Mouse (Mus musculus) kidney, postnatal 4 days (tissue): ENCODE data around the gene Dnttip2.
"Not testable (repeated sequence)": the region's sequence is repeated elsewhere in the genome, so short reads cannot be mapped to it uniquely, and the experiment has no call there.

Experiments used
- DNase-seq, 2 experiments: peaks; one replicate each; pipeline ENCODE4 v3.0.0; 2021; ENCODE audit warnings: mixed read lengths in 2 of 2

Dnttip2 gene

DNA sequence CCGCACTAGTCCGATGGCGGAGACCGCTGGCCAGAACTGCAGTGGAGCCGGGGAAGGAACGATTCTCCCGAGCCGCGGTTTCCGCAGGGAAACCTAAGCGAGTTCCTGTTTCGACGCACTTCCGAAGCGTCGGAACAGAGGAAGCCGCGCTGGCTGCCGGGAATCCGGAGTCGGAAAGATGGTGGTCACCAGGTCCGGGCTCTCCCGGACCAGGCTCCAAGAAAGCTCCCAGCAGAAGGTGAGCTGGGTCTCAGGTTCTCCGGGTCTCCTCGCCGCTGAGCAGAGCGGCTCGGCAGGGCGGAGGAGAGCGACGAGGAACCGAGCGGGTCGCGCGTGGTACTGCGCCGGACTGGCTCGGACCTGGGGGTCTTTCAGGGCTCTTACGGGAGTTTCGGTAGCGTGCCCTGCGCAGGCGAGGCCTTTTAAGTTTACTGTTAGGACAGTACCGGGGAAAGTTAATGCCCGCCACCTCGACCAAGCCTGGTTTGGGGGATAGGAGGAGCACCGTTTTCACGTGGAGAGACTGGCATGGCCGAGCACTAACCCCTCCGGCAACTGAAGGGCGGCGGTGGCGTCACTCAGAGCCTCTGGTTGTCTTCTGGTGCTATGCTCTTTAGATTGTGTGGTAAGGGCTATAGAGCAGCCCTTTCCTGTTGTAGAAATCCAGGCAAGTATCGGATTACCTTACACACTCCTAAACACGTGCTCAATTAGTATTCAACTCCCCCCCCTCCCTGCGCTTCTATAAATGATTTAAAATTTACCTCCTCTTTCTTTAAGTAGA lies at the start of gene Dnttip2:
TSS of gene Dnttip2 (plus strand) at position 148 of the 784 bp plus-strand sequence.
- peak; percentile 94 to 96 for DNase-seq

DNA sequence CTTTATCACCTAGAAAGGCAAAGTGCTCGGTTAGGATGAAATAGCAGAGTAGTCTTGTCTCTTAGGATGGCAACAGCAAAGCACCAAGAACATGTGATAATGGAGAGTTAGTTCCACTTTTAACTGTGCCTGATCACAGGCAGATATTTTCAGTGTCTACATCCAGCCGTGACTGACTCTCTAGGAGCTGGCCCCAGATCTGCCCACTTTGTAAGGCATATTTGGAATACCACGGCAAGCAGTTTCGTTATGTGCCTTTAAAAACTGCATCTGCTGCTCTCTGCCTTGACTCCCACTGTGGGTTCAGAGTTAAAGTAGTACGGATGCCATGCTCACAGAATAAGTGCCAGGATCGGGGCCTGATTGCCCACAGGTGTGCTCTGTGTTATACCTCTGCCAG lies 47.2 kb upstream of the Dnttip2 start:
- DNase-seq = not testable (repeated sequence)

DNA sequence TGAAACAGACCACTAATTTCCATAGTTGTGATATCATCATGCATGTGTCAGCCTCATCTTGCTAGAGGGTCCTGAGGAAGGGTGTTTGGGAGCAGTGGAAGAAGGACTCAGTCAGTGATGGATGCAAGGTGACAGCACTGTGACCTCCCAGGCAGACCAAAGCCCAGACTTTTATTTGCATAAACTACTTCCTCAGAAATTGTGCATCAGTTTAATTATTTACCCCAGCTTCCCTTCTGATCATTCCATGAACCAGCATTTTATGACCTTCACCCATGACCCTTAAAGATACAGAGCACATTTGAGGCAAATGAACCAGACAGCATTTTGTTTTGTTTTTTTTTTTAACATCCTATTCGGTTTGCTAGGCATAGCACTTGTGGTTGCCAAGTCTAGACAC lies 38.4 kb upstream of the Dnttip2 start:
- no peak for DNase-seq

DNA sequence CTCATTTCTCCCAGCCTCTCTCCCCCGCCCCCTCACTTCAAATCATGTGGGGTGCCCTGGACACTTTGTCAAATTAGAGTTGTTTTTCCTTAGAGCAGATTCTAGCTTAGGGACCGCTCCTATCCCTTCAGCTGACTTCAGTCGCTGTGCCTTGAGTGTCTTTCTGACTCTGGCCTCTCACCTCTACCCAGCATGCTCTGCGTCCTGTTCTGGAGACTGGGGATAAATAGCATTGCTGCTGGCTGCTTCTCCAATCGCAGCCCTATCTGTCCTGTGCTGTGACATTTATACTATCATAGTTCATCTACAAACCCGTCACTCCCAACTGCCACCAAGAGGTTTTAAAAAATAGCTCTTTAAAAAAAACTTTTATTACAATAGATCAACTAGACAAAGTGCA lies 31.3 kb upstream of the Dnttip2 start:
- DNase-seq = peak in 1 of 2 experiments; percentile 18

DNA sequence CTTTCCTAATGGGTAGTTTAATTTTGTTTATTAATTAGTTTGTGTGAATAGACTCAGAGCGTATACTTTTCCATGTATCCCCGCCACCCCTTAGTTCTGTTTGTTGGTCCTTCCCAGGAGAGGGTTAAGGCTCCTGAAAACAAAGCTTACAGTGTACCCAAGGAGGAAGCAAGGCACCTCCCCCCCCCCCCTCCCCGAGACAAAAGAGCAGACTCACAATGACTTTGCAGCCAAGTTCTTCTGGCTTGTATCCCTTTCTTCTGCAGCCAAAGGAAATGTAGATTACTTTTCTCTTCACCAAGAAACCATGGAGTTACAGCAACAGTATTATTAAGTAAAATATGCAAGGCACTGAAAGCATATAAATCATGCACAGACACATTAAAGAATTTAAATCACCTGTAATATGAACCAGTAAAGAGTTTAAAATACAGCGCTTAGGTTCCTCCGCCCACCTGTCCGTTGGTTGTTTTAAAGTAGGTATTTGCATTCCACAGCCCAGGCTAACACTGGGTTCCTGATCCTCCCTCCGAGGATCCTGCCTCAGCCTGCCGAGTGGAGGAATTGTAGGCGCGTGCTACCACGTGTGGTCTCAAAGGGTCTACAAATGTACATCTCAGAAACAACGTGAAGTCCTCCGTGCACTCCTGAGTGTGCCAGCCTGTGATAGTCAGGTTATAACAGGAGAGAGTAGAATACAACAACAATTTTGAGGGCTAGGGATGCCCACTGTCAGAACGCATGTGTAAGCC lies 30.6 kb upstream of the Dnttip2 start:
- no peak for DNase-seq

DNA sequence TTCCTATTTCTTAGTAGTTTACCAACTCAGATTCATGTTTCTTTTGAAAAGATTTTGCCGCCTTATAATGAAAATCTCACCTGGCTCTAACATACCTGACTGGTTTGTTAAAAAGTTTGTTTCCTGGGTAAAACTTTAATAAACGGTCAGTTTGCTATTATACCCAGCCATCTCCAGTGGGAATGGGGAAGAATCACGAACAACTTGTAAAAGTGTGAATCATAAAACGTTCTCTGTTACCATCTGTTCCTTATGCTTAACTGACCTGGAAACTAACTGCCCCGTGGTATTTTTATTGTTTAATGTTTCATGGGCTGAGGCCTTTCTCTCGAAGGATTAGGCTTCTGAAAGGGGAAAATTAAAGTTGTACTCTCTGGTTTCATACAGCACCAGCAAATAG lies 29.4 kb upstream of the Dnttip2 start:
- DNase-seq = no peak

DNA sequence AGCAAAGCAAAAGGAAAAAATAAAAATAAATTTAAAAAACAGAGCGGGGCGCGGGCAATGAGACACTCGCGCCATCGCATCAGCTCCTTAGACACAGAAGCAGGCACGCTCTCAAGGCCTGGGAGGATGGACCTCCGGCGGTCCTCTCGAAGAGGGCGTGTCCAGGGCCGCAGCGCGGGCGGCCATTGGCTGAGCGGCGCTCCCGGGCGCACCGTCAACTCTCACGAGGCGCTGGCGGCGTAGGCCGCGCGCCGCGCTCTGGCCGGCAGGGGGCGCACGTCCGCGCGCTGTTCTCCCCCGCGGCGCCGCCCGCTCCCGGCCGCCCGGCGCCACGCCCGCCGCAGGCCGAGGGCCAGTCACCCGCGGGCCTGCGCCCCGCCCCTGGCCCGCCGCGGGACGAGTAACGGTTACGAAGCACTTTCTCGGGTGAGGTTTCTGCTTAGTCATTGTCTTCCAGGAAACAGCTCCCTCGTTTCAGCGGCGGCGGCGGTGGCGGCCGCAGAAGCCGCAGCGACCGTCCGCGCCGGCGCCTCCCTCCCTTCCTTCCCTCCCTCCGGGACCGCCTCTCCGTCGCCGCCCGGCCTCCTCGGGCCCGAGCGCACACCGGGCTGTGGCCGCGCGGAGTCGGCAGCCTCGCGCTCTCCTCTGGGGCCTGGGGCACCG lies 28.8 kb upstream of the Dnttip2 start, which contains the start of gene Gclm:
TSS of gene Gclm (plus strand) at position 343 of the 663 bp plus-strand sequence.
- DNase-seq = peak; percentile 92 to 96

DNA sequence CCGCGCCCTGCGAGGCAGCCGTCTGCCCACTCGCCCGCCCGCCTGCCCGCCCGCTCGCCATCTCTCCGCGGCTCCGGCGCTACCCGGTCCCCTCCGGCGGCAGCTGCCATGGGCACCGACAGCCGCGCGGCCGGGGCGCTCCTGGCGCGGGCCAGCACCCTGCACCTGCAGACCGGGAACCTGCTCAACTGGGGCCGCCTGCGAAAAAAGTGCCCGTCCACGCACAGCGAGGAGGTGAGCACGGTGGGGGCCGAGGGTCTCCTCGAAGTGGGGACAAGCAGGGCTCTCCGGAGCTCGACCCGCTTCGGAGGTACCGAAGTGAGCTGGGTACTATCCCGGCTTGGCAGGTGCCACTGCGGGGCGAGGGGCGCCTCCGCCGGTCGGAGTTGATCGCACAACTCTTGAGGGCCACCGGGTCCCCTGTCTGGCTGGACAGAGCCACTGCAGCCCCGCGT lies 28.3 kb upstream of the Dnttip2 start:
- peak; percentile 75 to 86 for DNase-seq

DNA sequence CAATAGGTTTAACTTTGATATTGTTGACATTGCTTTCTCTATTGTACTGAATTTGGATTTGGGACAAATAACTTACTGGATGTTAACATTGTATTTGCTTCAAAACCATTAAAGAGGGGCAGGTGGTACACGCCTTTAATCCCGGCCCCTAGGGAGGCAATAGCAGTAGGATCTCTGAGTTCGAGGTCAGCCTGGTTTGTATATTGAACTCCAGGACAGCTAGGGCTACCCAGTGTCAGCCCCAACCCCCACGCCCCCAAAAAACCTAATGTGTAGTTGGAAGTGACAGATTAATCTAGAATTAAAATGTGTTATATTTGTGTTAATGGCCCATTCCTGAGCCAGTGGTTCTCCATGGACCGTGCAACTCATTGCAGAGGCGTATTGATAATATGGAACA lies 27.8 kb upstream of the Dnttip2 start:
- DNase-seq = no peak

DNA sequence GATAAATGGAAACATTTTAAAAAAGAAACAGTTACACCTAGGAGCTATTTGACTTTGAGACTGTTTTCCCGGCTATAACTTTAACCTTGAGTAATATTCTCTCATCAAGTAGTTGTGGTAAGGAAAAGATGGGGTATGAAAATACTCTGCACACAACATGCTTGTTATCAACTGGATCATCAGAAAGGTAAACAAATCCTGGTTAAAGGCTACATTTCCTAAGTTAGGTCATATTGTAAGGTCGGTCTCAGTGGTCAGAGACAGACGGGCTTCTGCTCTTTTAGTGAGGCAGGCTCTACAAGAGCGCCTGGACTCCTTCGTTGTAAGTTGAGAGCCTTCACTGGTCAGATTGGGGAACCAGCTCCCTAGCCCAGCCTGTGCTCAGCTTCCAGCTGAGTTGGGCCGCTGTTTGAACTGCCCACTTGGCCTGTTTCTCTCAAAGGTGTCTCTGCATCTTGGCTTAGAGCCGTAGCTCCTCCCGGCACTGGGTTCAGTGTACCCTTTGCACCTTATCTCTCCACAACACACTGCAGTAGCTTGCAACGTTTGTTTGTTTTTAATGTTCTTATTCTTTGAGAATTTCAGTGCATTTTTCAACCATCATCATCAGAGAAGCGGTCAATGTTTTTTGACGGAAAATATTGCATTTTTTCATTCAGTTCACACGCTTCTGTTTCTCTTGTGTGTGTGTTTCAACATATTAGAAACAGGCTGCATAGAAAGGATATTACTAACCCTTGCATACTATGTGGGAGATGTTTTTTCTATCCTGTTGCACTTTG lies 27.0 kb upstream of the Dnttip2 start:
- no peak for DNase-seq

DNA sequence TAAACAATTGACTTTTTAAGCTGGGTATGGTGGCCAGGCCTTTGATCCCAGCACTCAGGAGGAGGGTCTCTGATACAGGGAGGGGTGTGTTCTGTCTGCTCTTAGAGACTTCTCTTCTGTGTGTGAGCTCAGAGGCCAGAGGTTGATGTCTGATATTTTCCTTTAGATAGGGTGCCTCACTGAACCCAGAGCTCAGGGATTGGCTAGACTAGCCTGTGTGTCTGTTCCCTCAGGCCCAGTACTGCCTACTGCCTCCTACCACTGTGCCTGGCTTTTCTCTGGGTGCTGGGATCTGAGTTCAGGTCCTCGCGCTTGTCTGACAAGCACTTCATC lies 26.5 kb upstream of the Dnttip2 start:
- DNase-seq = no peak

DNA sequence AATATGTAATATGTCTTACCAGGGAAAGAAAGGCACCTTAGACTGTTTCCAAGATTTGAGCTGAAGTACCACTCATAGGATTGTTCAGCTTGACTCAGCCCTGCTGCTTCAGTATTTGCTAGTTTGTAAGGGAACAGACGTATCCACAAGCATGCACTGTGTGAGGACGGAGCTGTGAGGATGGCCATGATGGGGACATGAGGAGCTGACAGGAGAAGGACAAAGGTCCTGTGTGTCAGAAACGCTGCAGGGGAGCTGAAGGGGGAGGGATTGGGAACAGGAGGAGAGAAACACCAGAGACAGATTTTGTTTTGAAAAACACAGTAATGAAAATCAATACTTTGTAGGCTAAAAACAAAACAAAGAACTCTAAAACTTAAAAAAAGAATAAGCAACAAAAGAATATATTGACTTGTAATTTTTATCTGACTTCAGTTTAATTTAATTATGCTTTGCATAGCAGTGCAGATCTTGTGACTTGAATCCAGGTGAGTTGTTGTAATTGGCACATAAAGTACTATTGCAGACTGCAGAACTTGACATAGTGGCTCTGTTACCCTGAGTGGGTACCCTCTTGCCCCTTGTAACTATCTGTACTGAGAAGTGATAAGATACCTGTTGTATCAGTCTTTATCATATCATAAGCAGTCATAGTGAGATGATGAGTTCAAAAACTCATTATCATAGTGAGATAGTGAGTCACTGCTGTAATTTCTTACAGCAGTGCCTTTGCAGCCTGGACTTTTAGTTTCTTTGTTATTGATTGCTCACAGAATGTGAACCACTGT lies 21.5 kb upstream of the Dnttip2 start:
- no peak for DNase-seq

DNA sequence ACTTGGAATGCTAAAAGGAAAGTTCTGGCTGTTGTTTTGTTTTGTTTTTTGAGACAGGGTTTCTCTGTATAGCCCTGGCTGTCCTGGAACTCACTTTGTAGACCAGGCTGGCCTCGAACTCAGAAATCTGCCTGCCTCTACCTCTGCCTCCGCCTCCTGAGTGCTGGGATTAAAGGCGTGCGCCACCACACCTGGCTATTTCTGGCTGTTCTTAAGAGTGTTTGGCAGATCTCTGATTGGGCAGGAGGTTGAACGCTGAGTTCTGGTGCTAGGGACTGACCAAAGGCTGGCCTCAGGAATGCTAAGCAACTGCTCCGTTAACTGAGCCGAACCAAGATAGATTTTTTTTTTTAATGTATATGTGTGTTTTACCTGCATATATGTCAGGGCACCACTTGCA lies 20.1 kb upstream of the Dnttip2 start:
- DNase-seq = not testable (repeated sequence)

DNA sequence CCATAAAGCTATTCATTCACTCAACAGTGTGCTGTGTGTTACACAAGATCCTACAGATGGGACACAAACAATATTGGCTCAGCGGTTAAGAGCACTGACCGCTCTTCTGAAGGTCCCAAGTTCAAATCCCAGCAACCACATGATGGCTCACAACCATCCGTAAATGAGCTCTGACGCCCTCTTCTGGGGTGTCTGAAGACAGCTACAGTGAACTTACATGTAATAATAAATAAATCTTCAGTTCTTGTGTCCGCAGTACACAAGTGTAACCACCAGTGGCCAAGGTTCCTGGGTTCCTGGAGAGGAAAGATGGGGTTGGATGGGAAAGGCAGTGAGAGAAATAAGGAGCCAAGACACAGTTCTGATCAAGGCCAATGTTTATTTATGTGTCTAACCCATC lies 4.2 kb upstream of the Dnttip2 start:
- DNase-seq = peak in 1 of 2 experiments; percentile 18

DNA sequence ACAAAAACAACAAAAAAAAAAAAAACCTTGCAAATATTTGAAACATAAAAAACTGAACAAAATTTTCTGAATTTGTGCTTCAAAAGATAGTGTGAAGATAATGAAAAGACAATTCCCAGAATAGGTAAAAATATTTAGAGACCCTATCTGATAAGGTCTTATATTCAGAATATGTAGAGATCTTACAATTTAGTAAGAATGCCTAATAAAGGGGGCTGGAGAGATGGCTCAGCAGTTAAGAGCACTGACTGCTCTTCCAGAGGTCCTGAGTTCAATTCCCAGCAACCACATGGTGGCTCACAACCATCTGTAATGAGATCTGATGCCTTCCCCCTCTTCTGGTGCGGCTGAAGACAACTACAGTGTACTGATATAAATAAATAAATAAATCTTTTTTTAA lies 1.6 kb upstream of the Dnttip2 start:
- not testable (repeated sequence) for DNase-seq

DNA sequence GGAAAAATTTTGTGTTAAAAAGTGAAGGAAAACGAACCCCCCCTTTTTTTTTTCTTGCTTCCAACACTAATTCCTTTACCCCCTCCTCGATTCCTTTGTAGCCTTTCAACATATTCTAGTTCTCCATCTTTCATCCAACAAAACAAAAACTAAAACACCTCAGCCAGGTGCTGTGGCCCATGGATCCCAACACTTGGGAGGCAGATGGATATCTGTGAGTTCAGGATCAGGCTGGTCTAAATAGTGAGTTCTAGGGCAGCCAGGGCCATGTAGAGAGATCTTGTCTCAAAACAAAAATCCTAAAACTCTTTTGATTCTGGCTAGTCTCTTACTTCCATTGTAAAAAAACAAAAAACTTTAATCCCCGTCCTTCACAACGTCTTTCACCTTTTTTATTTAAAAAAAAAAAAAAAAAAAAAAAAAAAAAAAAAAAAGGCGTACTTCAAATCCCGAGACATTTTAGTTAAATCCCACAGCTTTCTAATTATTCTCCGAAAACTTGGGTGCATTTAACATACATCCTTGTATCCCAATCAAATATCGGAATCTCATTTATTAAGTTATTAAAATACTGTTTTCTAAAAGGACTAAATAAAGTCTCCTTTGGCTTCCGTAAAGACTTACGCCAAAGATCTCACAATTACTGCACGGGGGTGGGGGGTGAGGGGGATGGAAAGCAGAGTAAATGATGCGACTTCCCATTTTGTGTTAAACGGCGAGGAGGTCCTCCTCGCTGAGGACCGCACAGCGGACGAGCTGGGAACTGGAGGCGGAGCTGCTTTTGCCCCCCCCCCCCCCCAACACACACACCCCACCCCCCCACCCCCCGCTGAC lies 564 bp upstream of the Dnttip2 start:
- DNase-seq = no peak

DNA sequence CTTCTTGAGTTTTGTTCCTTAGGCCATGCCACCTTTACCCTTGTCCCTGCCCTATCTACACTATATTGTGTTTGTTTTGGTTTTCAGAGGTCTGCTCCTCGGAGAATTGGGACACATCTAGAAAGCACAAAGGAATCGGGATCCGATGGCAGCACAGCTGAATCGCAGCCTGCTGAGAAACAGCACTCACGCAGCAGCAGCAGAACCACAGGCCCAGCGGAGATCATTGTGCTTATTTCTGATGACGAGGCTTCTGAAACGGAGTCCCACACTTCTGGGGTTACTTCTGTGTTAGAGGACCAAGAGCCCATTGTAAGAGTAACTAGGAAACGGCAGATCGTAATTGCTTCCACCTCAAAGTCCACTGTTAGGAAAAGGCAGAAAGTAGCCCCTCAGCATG lies 923 bp downstream of the Dnttip2 start:
- DNase-seq = no peak

DNA sequence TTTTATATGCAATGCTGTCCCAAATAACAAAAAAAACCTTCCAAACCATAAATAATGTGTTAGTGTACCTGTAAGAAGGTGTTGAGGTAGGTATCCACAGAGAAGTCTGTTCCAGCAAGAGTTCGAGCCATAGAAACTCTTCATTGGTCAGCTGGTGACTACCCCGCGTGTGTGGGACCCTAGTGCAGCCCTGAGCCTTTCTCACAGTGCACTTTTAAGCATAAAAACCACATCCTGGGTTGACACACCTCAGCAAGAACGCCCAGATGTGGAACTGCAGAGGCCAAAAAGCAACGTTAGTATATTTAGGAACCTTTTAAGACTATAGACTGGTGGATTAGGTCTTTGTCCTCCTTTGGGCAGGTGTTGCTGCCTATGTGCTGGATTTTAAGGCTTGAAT lies 13.0 kb downstream of the Dnttip2 start:
- DNase-seq = no peak

DNA sequence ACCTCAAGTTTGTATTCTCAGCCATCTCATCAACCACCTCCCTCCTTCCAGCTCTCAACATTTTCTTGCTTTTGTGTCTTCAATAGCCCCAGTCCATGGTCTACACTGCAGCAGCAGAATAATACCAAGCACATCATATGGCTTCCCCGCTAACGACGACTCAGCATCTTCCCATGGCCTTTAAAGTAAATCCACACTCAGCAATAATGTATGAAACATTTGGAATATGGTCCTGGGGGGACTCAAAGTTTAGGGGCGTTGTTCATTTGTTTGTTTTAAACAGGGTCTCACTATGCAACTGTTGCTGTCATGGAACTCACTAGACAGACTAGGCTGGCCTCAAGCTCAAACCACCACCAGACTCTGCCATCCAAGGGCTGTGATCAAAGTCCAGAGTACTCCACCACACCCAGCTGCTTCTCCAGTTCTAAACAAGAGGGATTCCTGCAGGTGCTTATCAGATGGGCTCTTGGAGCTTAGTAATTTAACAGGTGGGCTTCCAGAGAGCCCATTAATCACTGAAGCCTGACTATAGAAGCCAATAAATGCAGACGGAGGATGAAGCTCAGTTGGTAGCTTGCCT lies 14.5 kb downstream of the Dnttip2 start:
- no peak for DNase-seq

DNA sequence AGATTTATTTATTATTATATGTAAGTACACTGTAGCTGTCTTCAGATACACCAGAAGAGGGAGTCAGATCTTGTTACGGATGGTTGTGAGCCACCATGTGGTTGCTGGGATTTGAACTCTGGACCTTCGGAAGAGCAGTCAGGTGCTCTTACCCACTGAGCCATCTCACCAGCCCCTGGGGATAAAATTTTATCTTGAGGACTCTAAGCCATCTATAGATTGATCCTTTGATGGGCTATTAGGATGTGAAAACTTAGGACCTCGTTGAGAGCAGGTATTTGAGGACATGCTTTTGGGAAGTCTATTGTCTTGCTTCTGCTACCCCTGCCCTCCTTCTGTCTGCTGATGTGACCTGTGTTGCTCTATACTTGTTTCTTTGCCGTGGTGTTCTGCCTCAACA lies 15.2 kb downstream of the Dnttip2 start:
- not testable (repeated sequence) for DNase-seq

DNA sequence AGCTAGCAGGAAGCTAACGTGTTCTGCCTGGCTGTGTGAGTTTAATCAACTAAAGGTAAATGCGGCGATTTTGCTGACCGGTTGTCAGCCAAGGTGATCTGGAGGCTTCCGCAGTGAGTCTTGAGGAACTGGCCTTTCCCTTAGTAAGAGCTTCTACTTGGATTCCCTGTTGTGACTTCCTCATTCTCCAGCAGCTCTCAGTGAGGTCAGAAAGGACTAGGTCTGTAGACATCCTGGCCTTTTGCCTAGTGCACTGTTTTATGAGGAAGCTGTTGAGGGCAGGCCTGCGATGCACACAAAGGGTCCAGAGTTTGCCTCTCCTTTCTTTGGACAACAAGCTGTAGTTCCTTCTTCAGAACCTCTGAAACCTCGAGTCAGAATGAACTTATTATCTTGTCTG lies 16.5 kb downstream of the Dnttip2 start:
- DNase-seq = peak in 1 of 2 experiments; percentile 24
